Mouse (Mus musculus) megakaryocyte, embryonic 14.5 days (primary cell): ENCODE data around the gene Limd1. TPM values are rescaled to one million over a fixed set of nuclear protein-coding genes. Genes with fewer than 3 reads are reported as not detected.

Experiments used
- H3K27me3 ChIP-seq: replicated peaks from 2 replicates; pipeline ENCODE3; 2012; ENCODE audit warnings: inconsistent platforms
- H3K36me3 ChIP-seq: replicated peaks from 2 replicates; pipeline ENCODE3; 2012; ENCODE audit warnings: low read length, inconsistent platforms, mixed read lengths
- H3K4me1 ChIP-seq: 2 replicates; pipeline ENCODE4 v1.6.1; 2012; ENCODE audit warnings: inconsistent platforms
- H3K4me3 ChIP-seq: replicated peaks from 2 replicates; pipeline ENCODE3; 2012; ENCODE audit warnings: moderate library complexity, mild to moderate bottlenecking, inconsistent platforms
- H3K9me3 ChIP-seq: 2 replicates; pipeline ENCODE4 v1.6.1; 2012; ENCODE audit warnings: inconsistent platforms
- FLI1 ChIP-seq: IDR thresholded peaks from 2 replicates; pipeline ENCODE4 v1.6.1; 2012; ENCODE audit warnings: low read length, inconsistent platforms, mixed read lengths
- GATA1 ChIP-seq: IDR thresholded peaks from 3 replicates; pipeline ENCODE4 v1.6.1; 2012; ENCODE audit warnings: mixed read lengths, low read length, inconsistent platforms, borderline replicate concordance
- polyA plus RNA-seq: library from polyadenylated mRNA; stranded (reverse); fragments of >175 nt; gene quantifications from 2 replicates; pipeline ENCODE4 v1.2.3, GENCODE M21; 2012; ENCODE audit warnings: low replicate concordance; ENCODE audit not compliant: insufficient read depth

Limd1 gene
- polyA plus RNA-seq, 1 experiment, result 5.0 TPM

DNA sequence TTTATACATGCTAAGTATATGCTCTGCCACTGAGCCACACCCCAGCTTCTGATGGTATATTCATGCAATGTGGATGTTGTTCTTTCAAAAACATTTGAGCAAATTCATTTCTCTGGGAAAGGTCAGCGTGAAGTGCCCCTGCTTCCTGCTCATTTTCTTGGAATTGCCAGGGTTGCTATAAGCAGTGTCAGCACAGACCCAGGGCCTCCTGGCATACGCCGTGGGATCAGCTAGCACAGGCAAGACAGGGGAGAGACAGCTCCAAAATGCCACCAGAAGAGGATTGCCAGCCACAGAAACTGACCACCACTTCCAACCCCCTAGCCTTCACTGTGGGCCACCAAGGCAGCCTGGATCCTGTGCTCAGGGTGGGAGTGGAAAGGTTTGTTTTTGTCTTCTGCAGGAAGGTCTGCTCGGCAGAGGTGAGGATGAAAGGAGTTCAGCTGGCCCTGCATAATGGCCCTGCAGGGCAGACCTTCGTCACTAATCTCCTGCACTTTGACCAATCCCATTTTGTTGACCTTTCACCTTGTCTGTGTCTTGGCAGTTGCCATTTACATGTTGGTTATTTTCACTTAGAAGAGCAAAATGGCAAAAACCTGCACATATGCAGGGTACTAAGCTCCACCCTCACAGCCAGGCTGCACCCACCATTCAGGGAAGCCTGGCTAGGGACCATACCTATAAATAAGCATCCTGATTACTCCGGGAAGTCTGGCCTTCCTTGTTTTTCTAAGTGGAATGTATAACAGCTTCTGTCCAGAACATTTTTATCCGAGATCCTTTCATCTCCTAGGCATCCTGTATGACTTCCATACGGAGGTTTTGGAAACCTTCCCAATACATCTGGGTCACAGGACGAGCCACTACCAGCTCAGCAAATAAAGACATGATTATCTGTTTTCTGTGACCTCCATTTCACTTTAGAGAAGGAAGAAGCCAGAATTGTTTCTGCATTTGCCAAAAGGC, 21.6 kb upstream of the Limd1 start:
- no peak for TF ChIP-seq FLI1
- TF ChIP-seq GATA1, result no peak
- H3K27me3 ChIP-seq, result no peaks in the 10 kb centered on the region
- H3K4me1 ChIP-seq, result peaks cover 26% of the 10 kb centered on the region
- H3K9me3 ChIP-seq, result no peaks in the 10 kb centered on the region
- H3K4me3 ChIP-seq, result no peak overlapping the region
- peaks cover 95% of the 10 kb centered on the region for H3K36me3 ChIP-seq

- H3K4me3 ChIP-seq, result no peak overlapping the region
- peaks cover 19% of the 10 kb centered on the region for H3K4me1 ChIP-seq
- TF ChIP-seq GATA1 (no peak), FLI1 (no peak)
- H3K9me3 ChIP-seq, result no peaks in the 10 kb centered on the region
- peaks cover 96% of the 10 kb centered on the region for H3K36me3 ChIP-seq
- no peaks in the 10 kb centered on the region for H3K27me3 ChIP-seq
Measured at GRCm38 (mm10) chr9:123457603-123458002, 20.9 kb upstream of the Limd1 start.

GRCm38 (mm10) chr9:123467141-123467620, 11.3 kb upstream of the Limd1 start:
- H3K9me3 ChIP-seq, result no peaks in the 10 kb centered on the region
- peaks cover 9% of the 10 kb centered on the region for H3K4me1 ChIP-seq
- H3K4me3 ChIP-seq, result no peak overlapping the region
- no peak for TF ChIP-seq GATA1
- TF ChIP-seq FLI1, result no peak
- peaks cover 3% of the 10 kb centered on the region for H3K27me3 ChIP-seq
- H3K36me3 ChIP-seq, result peaks cover 49% of the 10 kb centered on the region

- H3K36me3 ChIP-seq, result peaks cover 37% of the 10 kb centered on the region
- H3K4me3 ChIP-seq, result no peak overlapping the region
- TF ChIP-seq GATA1, result no peak
- TF ChIP-seq FLI1, result no peak
- H3K27me3 ChIP-seq, result peaks cover 3% of the 10 kb centered on the region
- H3K4me1 ChIP-seq, result peaks cover 19% of the 10 kb centered on the region
- no peaks in the 10 kb centered on the region for H3K9me3 ChIP-seq
Measured at GRCm38 (mm10) chr9:123468406-123469085, 10.0 kb upstream of the Limd1 start.

DNA sequence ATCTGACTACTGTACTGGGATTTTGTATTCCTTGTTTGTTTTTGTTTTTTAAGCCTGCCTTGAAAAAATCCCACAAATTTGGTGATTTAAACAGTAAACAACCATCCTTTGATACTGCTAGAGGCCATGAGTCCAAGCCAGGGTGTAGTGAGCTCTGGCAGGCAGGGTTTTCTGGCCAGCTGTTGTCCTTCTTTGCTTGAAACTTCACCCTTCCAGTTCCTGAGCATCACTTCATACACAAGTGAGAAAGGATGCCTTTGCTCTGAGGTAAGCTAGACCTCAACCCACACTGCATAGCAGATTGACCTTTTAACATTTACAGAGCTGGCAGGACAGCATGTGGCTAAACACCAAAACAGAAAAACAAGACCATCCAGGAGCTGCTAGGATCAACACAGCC, 9.4 kb upstream of the Limd1 start:
- no peak for TF ChIP-seq FLI1
- TF ChIP-seq GATA1, result no peak
- Histone ChIP-seq H3K27me3 (peaks cover 3% of the 10 kb centered on the region), H3K9me3 (no peaks in the 10 kb centered on the region), H3K4me1 (peaks cover 22% of the 10 kb centered on the region), H3K4me3 (no peak overlapping the region), H3K36me3 (peaks cover 32% of the 10 kb centered on the region)

- TF ChIP-seq GATA1 (no peak), FLI1 (no peak)
- Histone ChIP-seq H3K27me3 (peaks cover 3% of the 10 kb centered on the region), H3K9me3 (no peaks in the 10 kb centered on the region), H3K36me3 (peaks cover 3% of the 10 kb centered on the region), H3K4me1 (peaks cover 35% of the 10 kb centered on the region), H3K4me3 (no peak overlapping the region)
Measured at GRCm38 (mm10) chr9:123473377-123473776, 5.1 kb upstream of the Limd1 start.

GRCm38 (mm10) chr9:123475569-123475968, 2.9 kb upstream of the Limd1 start:
- Histone ChIP-seq H3K9me3 (no peaks in the 10 kb centered on the region), H3K4me3 (no peak overlapping the region), H3K27me3 (peaks cover 3% of the 10 kb centered on the region), H3K36me3 (peaks cover 12% of the 10 kb centered on the region), H3K4me1 (peaks cover 47% of the 10 kb centered on the region)
- TF ChIP-seq FLI1, result no peak

DNA sequence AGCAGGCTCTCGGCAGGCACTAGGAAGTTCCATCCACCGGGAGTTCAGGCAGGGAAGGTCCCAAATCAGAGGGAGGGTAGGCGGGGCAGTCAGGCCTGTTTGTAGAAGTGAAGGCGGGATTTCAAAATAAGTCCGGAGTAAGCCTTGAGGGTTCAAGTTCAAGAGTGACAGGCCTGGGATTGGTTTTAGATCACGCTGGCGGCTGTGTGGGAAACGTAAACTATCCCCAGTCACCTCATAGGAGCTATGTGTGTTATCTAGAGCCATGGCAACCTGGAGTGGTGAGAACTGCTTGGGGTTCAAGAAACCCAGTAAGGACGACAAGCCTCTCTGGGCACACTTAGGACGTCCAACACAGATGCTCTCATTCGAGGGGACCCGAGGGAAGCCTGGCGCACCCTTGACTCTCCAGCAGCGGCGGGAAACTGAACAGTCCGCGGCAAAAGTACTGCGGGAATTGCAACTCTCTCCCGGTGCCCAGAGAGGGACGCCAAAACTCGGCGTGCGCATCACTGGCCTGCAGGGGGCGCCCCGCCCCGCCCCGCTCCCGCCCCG, 398 bp upstream of the Limd1 start:
- H3K4me3 ChIP-seq, result peak overlapping the region; percentile 92
- peaks cover 67% of the 10 kb centered on the region for H3K4me1 ChIP-seq
- TF ChIP-seq FLI1, result no peak
- no peak for TF ChIP-seq GATA1
- no peaks in the 10 kb centered on the region for H3K9me3 ChIP-seq
- H3K27me3 ChIP-seq, result no peaks in the 10 kb centered on the region
- peaks cover 36% of the 10 kb centered on the region for H3K36me3 ChIP-seq

- Histone ChIP-seq H3K4me1 (peaks cover 71% of the 10 kb centered on the region), H3K9me3 (no peaks in the 10 kb centered on the region), H3K27me3 (no peaks in the 10 kb centered on the region), H3K4me3 (peak overlapping the region; percentile 94), H3K36me3 (peaks cover 47% of the 10 kb centered on the region)
- TF ChIP-seq GATA1, result no peak
- TF ChIP-seq FLI1, result no peak
Measured at GRCm38 (mm10) chr9:123479196-123479669, 727 bp downstream of the Limd1 start.
